Mouse (Mus musculus): ENCODE measurements around the gene Cenpo. TPM values are rescaled to one million over a fixed set of nuclear protein-coding genes. Genes with fewer than 3 reads are reported as not detected.
"Not testable (repeated sequence)": the region's sequence is repeated elsewhere in the genome, so short reads cannot be mapped to it uniquely, and the experiment has no call there.

The Cenpo gene
- polyA plus RNA-seq, 1 experiment from 2014 or later: 24.4 TPM

DNA sequence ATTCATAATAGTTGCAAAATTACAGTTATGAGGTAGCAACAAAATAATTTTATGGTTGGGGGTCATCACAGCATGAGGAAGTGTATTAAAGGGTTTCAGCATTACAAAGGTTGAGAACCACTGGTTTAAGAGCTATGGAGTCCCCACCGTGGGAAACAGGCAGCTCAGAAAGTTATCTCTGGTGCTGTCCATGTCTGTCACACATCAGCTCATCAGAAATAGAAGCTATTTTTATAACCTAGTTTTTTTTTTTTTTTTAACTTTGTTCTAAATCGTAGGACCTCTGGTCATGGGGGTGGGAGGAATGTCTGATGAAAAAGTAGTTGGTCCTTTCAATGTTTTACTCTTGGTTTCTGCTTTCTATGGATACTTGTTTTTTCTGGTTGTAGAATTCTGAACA, 9.7 kb upstream of the Cenpo start:
- Histone ChIP-seq H3K9ac (ENCODE audit: low read depth, low read length) (no peak overlapping the region), H3K9me3 (ENCODE audit: control insufficient read depth, low read length) (no peaks in the 10 kb centered on the region)
- WGBS: 72% methylated on average over 2 of the region's 2 CpGs

DNA sequence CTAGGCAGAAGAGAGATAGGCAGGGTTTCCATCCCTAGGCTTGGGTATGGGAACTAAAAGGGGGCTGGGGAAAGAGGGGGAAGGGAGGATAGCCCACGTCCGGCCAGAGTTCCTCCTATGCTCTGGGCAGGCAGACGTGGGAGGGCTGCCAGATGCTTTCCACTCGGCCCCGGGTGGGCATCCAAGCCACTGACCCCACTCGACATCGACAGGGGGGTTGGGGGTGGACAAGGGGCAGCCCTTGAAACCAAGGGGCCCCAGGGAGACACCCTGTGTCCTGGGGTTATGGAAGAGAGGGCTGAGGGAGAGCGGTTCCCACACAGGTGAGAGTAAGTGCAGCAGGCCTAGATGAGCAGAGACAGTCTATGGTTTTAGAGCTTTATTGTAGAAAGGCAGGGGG, 6.2 kb upstream of the Cenpo start:
- not testable (repeated sequence) for H3K4me1 ChIP-seq (replicated peaks; ENCODE audit: control insufficient read depth, insufficient read depth, low read length); ATAC-seq (replicated peaks; ENCODE audit: low FRiP score); H3K36me3 ChIP-seq (ENCODE audit: control insufficient read depth, insufficient read depth, low read length); H3K4me2 ChIP-seq; H3K9ac ChIP-seq (ENCODE audit: low read depth, low read length); H3K27ac ChIP-seq (ENCODE audit: low read depth, low read length); H3K27me3 ChIP-seq (replicated peaks; ENCODE audit: control insufficient read depth, insufficient read depth, low read length); H3K9me3 ChIP-seq (ENCODE audit: control insufficient read depth, low read length); H3K4me3 ChIP-seq (ENCODE audit: low read depth, low read length)
- WGBS: 70% methylated on average over 8 of the region's 8 CpGs
- DNase-seq (ENCODE audit: low spot score): peak; percentile 30

More for the DNA sequence above, 9.7 kb upstream of the Cenpo start:
- Histone ChIP-seq H3K27me3 (replicated peaks; ENCODE audit: control insufficient read depth, insufficient read depth, low read length) (no peaks in the 10 kb centered on the region), H3K4me2 (no peak overlapping the region), H3K4me1 (replicated peaks; ENCODE audit: control insufficient read depth, insufficient read depth, low read length) (no peaks in the 10 kb centered on the region), H3K27ac (ENCODE audit: low read depth, low read length) (no peak overlapping the region), H3K4me3 (ENCODE audit: low read depth, low read length) (no peak overlapping the region), H3K36me3 (ENCODE audit: control insufficient read depth, insufficient read depth, low read length) (no peaks in the 10 kb centered on the region)
- ATAC-seq (replicated peaks; ENCODE audit: low FRiP score) (no peak), DNase-seq (ENCODE audit: low spot score) (no peak)

DNA sequence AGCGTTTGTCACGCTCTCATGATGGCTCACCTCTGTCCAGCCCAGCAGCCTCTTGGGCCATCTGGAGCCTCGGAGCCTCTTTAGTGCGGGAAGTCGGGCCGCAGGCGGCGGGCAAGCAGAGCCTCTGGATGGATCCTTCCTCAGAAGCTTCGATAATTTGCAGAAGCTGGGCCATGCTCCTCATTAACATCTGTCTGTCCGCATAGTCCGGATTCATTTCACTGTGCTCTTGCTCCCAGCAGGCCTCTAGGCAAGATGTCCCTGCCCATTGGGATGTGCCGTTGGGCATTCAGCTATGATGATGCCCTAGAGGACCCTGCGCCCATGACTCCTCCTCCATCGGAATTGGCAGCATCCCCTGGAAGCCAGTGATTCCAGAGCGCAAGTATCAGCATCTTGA, 3.4 kb upstream of the Cenpo start:
- ATAC-seq (replicated peaks; ENCODE audit: low FRiP score): no peak
- Histone ChIP-seq H3K27me3 (replicated peaks; ENCODE audit: control insufficient read depth, insufficient read depth, low read length) (no peaks in the 10 kb centered on the region), H3K36me3 (ENCODE audit: control insufficient read depth, insufficient read depth, low read length) (no peaks in the 10 kb centered on the region), H3K9me3 (ENCODE audit: control insufficient read depth, low read length) (no peaks in the 10 kb centered on the region), H3K27ac (ENCODE audit: low read depth, low read length) (no peak overlapping the region), H3K4me2 (no peak overlapping the region), H3K9ac (ENCODE audit: low read depth, low read length) (no peak overlapping the region), H3K4me1 (replicated peaks; ENCODE audit: control insufficient read depth, insufficient read depth, low read length) (peaks cover 6% of the 10 kb centered on the region), H3K4me3 (ENCODE audit: low read depth, low read length) (no peak overlapping the region)
- 92% methylated on average over 15 of the region's 15 CpGs for WGBS
- no peak for DNase-seq (ENCODE audit: low spot score)

DNA sequence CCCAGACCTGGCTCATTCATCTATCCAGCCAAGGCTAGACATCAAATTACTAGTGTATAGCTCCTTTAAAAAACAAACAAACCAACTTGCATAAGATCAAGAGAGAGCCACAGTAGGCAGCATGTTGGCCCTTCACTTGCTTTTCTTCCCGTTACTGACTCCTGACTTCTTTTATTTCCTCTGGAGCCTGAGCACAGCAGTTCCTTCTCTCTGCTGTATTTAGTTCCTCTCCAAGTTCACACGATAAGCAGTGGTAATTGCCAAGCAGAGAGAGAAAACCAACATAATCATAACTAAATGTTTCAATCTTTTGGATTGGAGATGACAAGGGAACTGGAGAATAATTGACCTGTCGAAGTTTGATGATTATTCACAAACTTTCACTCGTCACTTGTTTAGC, 1.3 kb downstream of the Cenpo start:
- Histone ChIP-seq H3K27me3 (replicated peaks; ENCODE audit: control insufficient read depth, insufficient read depth, low read length) (no peaks in the 10 kb centered on the region), H3K4me1 (replicated peaks; ENCODE audit: control insufficient read depth, insufficient read depth, low read length) (peaks cover 10% of the 10 kb centered on the region), H3K4me3 (ENCODE audit: low read depth, low read length) (peak overlapping the region; percentile 64), H3K27ac (ENCODE audit: low read depth, low read length) (no peak overlapping the region), H3K4me2 (peak overlapping the region; percentile 79), H3K36me3 (ENCODE audit: control insufficient read depth, insufficient read depth, low read length) (peaks cover 19% of the 10 kb centered on the region), H3K9me3 (ENCODE audit: control insufficient read depth, low read length) (no peaks in the 10 kb centered on the region), H3K9ac (ENCODE audit: low read depth, low read length) (peak overlapping the region; percentile 69)
- DNase-seq (ENCODE audit: low spot score): no peak
- ATAC-seq (replicated peaks; ENCODE audit: low FRiP score): no peak
- WGBS: 32% methylated on average over 4 of the region's 4 CpGs

DNA sequence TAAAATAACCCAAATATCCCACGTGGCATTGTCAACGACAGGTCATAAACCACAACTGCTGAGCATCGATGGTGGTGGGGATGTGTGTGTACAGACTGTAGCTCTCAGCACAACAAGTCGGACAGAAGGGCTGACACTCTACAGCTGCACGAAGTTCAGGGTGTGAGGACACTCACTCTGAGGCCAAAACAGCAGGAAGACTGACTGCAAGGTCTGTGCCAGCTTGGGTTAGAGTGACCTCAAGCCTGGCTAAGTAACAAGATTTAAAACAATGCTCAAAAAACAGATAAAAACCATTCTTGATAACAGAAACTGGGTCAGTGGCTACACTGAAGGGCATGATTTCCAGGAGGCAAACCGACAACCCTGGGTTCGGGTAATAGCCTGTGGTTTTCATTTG, 3.9 kb downstream of the Cenpo start:
- WGBS: 95% methylated on average over 7 of the region's 7 CpGs

DNA sequence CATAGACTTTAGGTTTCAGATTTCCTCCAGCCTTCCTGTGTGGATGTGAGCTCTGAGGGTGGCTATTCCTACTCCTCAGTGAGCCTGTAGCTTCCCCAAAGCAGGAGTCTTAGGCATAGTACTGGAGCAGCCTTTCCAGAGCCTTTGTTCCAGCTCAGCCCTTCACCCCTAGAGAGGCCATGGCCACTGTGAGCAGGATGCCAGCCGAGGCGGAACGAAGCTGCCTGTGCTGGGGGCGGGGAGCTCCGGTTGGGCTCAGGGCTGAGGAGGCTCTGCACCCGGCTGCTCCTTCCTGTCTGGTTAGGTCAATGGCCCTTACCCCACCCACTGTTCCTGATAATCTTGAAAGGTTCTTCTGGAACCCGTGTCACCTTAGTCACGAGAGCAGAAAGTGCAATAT, 21.2 kb downstream of the Cenpo start:
- no peaks in the 10 kb centered on the region for H3K4me1 ChIP-seq (replicated peaks; ENCODE audit: control insufficient read depth, insufficient read depth, low read length)
- ATAC-seq (replicated peaks; ENCODE audit: low FRiP score) (no peak), DNase-seq (ENCODE audit: low spot score) (no peak)
- H3K27ac ChIP-seq (ENCODE audit: low read depth, low read length): no peak overlapping the region
- H3K27me3 ChIP-seq (replicated peaks; ENCODE audit: control insufficient read depth, insufficient read depth, low read length): no peaks in the 10 kb centered on the region
- H3K9ac ChIP-seq (ENCODE audit: low read depth, low read length): no peak overlapping the region
- H3K4me3 ChIP-seq (ENCODE audit: low read depth, low read length): no peak overlapping the region
- H3K4me2 ChIP-seq: no peak overlapping the region
- 75% methylated on average over 8 of the region's 8 CpGs for WGBS
- peaks cover 32% of the 10 kb centered on the region; the same call in 1 of the 2 replicates for H3K36me3 ChIP-seq (ENCODE audit: control insufficient read depth, insufficient read depth, low read length)
- no peaks in the 10 kb centered on the region for H3K9me3 ChIP-seq (ENCODE audit: control insufficient read depth, low read length)

More for the DNA sequence above, 3.9 kb downstream of the Cenpo start:
- DNase-seq (ENCODE audit: low spot score): no peak
- Histone ChIP-seq H3K4me2 (no peak overlapping the region), H3K9ac (ENCODE audit: low read depth, low read length) (no peak overlapping the region), H3K27ac (ENCODE audit: low read depth, low read length) (no peak overlapping the region), H3K27me3 (replicated peaks; ENCODE audit: control insufficient read depth, insufficient read depth, low read length) (no peaks in the 10 kb centered on the region), H3K4me3 (ENCODE audit: low read depth, low read length) (no peak overlapping the region), H3K4me1 (replicated peaks; ENCODE audit: control insufficient read depth, insufficient read depth, low read length) (peaks cover 10% of the 10 kb centered on the region), H3K9me3 (ENCODE audit: control insufficient read depth, low read length) (no peaks in the 10 kb centered on the region), H3K36me3 (ENCODE audit: control insufficient read depth, insufficient read depth, low read length) (peaks cover 42% of the 10 kb centered on the region)
- no peak for ATAC-seq (replicated peaks; ENCODE audit: low FRiP score)

DNA sequence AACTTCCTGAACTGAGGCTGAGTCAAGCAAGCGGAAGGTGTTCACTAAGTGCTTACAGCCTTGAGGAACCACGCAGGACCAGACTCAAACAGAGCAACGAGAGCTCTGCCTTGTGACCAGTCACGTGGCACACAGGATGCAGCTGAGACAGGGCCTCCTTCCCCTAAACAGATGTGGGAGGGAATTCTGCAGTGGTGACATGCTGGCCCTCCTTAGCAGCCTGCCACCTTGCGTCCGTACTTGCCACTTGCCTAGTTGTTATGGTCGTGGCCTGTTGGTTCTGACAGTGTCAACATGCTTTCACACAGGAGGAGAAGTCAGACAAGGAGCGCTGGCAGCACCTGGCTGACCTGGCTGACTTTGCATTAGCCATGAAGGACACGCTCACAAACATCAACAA, 22.9 kb downstream of the Cenpo start:
- H3K4me1 ChIP-seq (replicated peaks; ENCODE audit: control insufficient read depth, insufficient read depth, low read length): no peaks in the 10 kb centered on the region
- no peaks in the 10 kb centered on the region for H3K9me3 ChIP-seq (ENCODE audit: control insufficient read depth, low read length)
- no peak overlapping the region for H3K9ac ChIP-seq (ENCODE audit: low read depth, low read length)
- no peak for ATAC-seq (replicated peaks; ENCODE audit: low FRiP score)
- no peak overlapping the region for H3K4me3 ChIP-seq (ENCODE audit: low read depth, low read length)
- H3K27me3 ChIP-seq (replicated peaks; ENCODE audit: control insufficient read depth, insufficient read depth, low read length): no peaks in the 10 kb centered on the region
- WGBS: 83% methylated on average over 9 of the region's 9 CpGs
- peaks cover 27% of the 10 kb centered on the region; the same call in 1 of the 2 replicates for H3K36me3 ChIP-seq (ENCODE audit: control insufficient read depth, insufficient read depth, low read length)
- H3K4me2 ChIP-seq: no peak overlapping the region
- DNase-seq (ENCODE audit: low spot score): no peak
- H3K27ac ChIP-seq (ENCODE audit: low read depth, low read length): no peak overlapping the region

DNA sequence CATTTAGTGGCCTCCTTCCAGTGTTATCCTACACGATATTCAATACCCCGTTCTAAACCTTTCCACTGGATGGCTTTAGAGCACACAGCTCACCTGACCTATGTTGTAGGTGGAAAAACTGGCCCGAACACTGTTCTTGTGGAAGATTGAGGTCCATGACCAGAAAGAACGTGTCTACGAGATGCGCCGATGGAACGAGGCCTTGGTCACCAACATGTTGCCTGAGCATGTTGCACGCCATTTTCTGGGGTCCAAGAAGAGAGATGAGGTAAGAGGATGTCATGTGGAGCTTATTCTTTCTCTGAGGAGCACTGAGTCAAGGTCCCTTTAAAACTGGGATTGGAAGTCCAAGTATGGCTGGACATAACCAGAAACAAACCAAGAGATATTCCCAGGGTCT, 24.9 kb downstream of the Cenpo start:
- Histone ChIP-seq H3K9ac (ENCODE audit: low read depth, low read length) (no peak overlapping the region), H3K4me1 (replicated peaks; ENCODE audit: control insufficient read depth, insufficient read depth, low read length) (no peaks in the 10 kb centered on the region), H3K9me3 (ENCODE audit: control insufficient read depth, low read length) (no peaks in the 10 kb centered on the region), H3K4me2 (no peak overlapping the region), H3K27me3 (replicated peaks; ENCODE audit: control insufficient read depth, insufficient read depth, low read length) (no peaks in the 10 kb centered on the region), H3K36me3 (ENCODE audit: control insufficient read depth, insufficient read depth, low read length) (peaks cover 14% of the 10 kb centered on the region; the same call in 1 of the 2 replicates), H3K4me3 (ENCODE audit: low read depth, low read length) (no peak overlapping the region), H3K27ac (ENCODE audit: low read depth, low read length) (no peak overlapping the region)
- ATAC-seq (replicated peaks; ENCODE audit: low FRiP score) (no peak), DNase-seq (ENCODE audit: low spot score) (no peak)
- WGBS: 92% methylated on average over 9 of the region's 9 CpGs

DNA sequence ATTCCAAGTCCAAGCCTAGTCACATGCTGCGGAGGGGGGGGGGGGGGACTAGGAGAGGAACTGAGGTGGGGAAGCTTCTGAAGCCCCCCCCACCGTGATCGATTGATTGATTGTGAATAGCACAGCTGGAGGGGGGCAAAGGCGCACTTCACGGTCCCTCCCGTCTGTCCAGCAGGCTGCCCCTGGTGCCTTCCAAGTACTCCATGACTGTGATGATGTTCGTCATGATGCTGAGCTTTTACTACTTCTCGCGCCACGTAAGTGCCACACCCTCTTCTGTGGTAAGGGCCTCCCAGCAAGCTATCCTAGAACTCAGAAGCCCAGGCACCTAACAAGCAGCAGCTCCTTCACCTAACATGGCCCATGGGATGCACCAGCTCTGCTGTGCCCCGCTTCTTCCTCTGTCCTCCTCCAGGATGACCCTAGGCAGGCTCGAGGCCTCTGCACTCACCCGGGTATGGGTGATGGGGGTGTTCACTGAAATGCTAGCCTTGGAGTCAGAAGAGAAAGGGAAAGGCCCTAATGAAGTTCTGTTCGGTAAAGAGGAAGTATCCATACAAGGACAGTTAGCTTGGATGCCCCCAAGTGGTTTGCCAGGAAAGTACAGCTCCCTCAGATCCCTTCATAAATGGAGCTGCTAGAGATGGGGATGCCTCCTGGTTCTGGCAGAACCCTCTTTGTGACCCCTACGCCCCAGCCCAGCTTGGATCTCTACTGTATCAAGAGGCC, 25.5 kb downstream of the Cenpo start:
- DNase-seq (ENCODE audit: low spot score): no peak
- no peak for ATAC-seq (replicated peaks; ENCODE audit: low FRiP score)
- 82% methylated on average over 15 of the region's 15 CpGs for WGBS

More for the DNA sequence above, 25.5 kb downstream of the Cenpo start:
- no peaks in the 10 kb centered on the region for H3K27me3 ChIP-seq (replicated peaks; ENCODE audit: control insufficient read depth, insufficient read depth, low read length)
- H3K9me3 ChIP-seq (ENCODE audit: control insufficient read depth, low read length): no peaks in the 10 kb centered on the region
- H3K4me3 ChIP-seq (ENCODE audit: low read depth, low read length): no peak overlapping the region
- H3K4me1 ChIP-seq (replicated peaks; ENCODE audit: control insufficient read depth, insufficient read depth, low read length): no peaks in the 10 kb centered on the region
- H3K9ac ChIP-seq (ENCODE audit: low read depth, low read length): no peak overlapping the region
- no peak overlapping the region for H3K27ac ChIP-seq (ENCODE audit: low read depth, low read length)
- H3K4me2 ChIP-seq: no peak overlapping the region
- peaks cover 9% of the 10 kb centered on the region; the same call in 1 of the 2 replicates for H3K36me3 ChIP-seq (ENCODE audit: control insufficient read depth, insufficient read depth, low read length)

Measured in liver, embryonic 11.5 days (tissue).